Mouse (Mus musculus): ENCODE measurements at regions not wholly inside any gene's neighbourhood (a gene's known extent, or its start where the extent isn't known, plus 50 kb on each side); places are given as distances from the start of the nearest gene placed in this dataset.

DNA sequence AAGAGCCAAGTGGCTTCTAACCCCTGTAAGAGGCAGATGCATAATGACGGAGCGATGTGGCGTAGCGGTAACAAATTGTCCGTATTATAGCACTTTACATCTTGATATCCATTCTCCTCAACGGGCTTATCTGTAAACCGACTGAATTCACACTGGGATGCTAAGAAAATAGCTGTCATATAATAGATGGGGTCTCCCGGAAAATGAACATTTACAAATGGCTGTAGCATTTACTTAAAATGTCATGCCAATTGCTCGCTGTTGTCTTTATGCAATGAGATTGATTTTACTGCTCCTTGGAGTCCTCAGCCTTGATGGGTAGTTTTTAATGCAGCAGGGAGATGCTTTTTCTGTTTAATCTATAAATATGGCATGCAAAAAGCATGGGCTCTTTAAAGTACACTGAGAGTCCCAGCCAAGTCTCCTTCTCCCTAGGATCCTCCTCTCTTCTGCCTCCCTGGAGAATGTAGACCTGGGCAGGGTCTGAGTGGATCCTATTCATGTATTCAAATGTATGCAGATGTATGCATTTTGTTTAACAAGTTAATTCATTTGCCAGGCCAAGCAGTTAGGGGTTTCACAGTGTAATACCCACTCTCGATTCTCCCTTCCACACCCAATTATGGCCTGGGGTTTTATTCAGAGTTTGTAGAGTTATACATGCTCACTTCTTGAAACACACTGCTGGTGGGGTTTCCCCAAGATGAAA is 233.9 kb upstream of the Sdk2 start:
- Histone ChIP-seq H3K9ac (ENCODE audit: low read depth, low read length) (no peak overlapping the region), H3K27ac (ENCODE audit: low read depth, low read length) (no peak overlapping the region), H3K36me3 (ENCODE audit: control insufficient read depth, insufficient read depth) (no peaks in the 10 kb centered on the region), H3K27me3 (replicated peaks; ENCODE audit: control insufficient read depth, insufficient read depth, low read length) (no peaks in the 10 kb centered on the region), H3K4me1 (replicated peaks; ENCODE audit: control insufficient read depth, insufficient read depth, low read length) (no peaks in the 10 kb centered on the region), H3K4me2 (replicated peaks; ENCODE audit: low read depth) (no peak overlapping the region), H3K4me3 (ENCODE audit: low read depth, low read length) (no peak overlapping the region), H3K9me3 (ENCODE audit: control insufficient read depth) (no peaks in the 10 kb centered on the region)
- TF ChIP-seq CTCF (IDR thresholded peaks at IDR 0.05; ENCODE audit: low read depth): no peak
- ATAC-seq: no peak
- 85% methylated on average over 10 of the region's 10 CpGs for WGBS

- Histone ChIP-seq H3K4me1 (replicated peaks; ENCODE audit: control insufficient read depth, insufficient read depth, low read length) (no peaks in the 10 kb centered on the region), H3K4me3 (ENCODE audit: low read depth, low read length) (no peak overlapping the region), H3K27ac (ENCODE audit: low read depth, low read length) (no peak overlapping the region), H3K4me2 (replicated peaks; ENCODE audit: low read depth) (no peak overlapping the region), H3K9me3 (ENCODE audit: control insufficient read depth) (no peaks in the 10 kb centered on the region), H3K9ac (ENCODE audit: low read depth, low read length) (no peak overlapping the region), H3K36me3 (ENCODE audit: control insufficient read depth, insufficient read depth) (no peaks in the 10 kb centered on the region), H3K27me3 (replicated peaks; ENCODE audit: control insufficient read depth, insufficient read depth, low read length) (no peaks in the 10 kb centered on the region)
- WGBS: 70% methylated on average over 10 of the region's 10 CpGs
- no peak for ATAC-seq
- TF ChIP-seq CTCF (IDR thresholded peaks at IDR 0.05; ENCODE audit: low read depth): no peak
Observed at GRCm38 (mm10) chr11:114296816-114297334, 230.0 kb upstream of the Sdk2 start.

- H3K9ac ChIP-seq (ENCODE audit: low read depth, low read length): no peak overlapping the region
- H3K4me1 ChIP-seq (replicated peaks; ENCODE audit: control insufficient read depth, insufficient read depth, low read length): no peaks in the 10 kb centered on the region
- no peaks in the 10 kb centered on the region for H3K27me3 ChIP-seq (replicated peaks; ENCODE audit: control insufficient read depth, insufficient read depth, low read length)
- no peaks in the 10 kb centered on the region for H3K9me3 ChIP-seq (ENCODE audit: control insufficient read depth)
- no peak overlapping the region for H3K4me3 ChIP-seq (ENCODE audit: low read depth, low read length)
- 53% methylated on average over 5 of the region's 5 CpGs for WGBS
- 0 out of 2 replicates have a peak overlapping the region, but pooled peaks have one; percentile 21 for H3K4me2 ChIP-seq (replicated peaks; ENCODE audit: low read depth)
- H3K36me3 ChIP-seq (ENCODE audit: control insufficient read depth, insufficient read depth): no peaks in the 10 kb centered on the region
- no peak for ATAC-seq
- H3K27ac ChIP-seq (ENCODE audit: low read depth, low read length): no peak overlapping the region
- no peak for TF ChIP-seq CTCF (IDR thresholded peaks at IDR 0.05; ENCODE audit: low read depth)
Observed at GRCm38 (mm10) chr11:114294511-114295250, 227.8 kb upstream of the Sdk2 start.

GRCm38 (mm10) chr11:114291258-114291657 is 224.4 kb upstream of the Sdk2 start:
- H3K4me1 ChIP-seq (replicated peaks; ENCODE audit: control insufficient read depth, insufficient read depth, low read length): no peaks in the 10 kb centered on the region
- no peak for TF ChIP-seq CTCF (IDR thresholded peaks at IDR 0.05; ENCODE audit: low read depth)
- H3K36me3 ChIP-seq (ENCODE audit: control insufficient read depth, insufficient read depth): no peaks in the 10 kb centered on the region
- no peak overlapping the region for H3K4me2 ChIP-seq (replicated peaks; ENCODE audit: low read depth)
- no peak overlapping the region for H3K9ac ChIP-seq (ENCODE audit: low read depth, low read length)
- no peaks in the 10 kb centered on the region for H3K27me3 ChIP-seq (replicated peaks; ENCODE audit: control insufficient read depth, insufficient read depth, low read length)
- WGBS: 83% methylated on average over 5 of the region's 5 CpGs
- ATAC-seq: no peak
- H3K27ac ChIP-seq (ENCODE audit: low read depth, low read length): no peak overlapping the region
- H3K9me3 ChIP-seq (ENCODE audit: control insufficient read depth): no peaks in the 10 kb centered on the region
- no peak overlapping the region for H3K4me3 ChIP-seq (ENCODE audit: low read depth, low read length)

DNA sequence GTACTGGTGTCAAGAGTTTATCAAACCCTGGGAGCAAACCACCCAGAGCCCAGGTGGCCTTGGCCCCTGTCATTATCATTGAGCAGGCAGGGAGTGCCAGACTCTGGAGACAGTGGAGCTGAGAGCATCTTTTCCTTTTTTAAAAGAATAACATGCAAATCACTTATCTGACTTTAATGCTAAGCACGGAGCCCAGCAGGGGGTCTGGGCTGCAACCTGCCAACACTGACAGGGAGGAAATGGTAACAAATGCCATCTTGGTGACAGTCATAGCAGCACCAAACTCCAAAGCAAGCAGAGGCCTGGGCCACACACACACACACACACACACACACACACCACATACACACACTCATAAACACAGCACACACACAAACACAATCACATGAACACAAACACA is 223.1 kb upstream of the Sdk2 start:
- H3K4me2 ChIP-seq (replicated peaks; ENCODE audit: low read depth): no peak overlapping the region
- H3K27ac ChIP-seq (ENCODE audit: low read depth, low read length): no peak overlapping the region
- no peak for ATAC-seq
- H3K9ac ChIP-seq (ENCODE audit: low read depth, low read length): no peak overlapping the region
- H3K4me1 ChIP-seq (replicated peaks; ENCODE audit: control insufficient read depth, insufficient read depth, low read length): no peaks in the 10 kb centered on the region
- no peak overlapping the region for H3K4me3 ChIP-seq (ENCODE audit: low read depth, low read length)
- TF ChIP-seq CTCF (IDR thresholded peaks at IDR 0.05; ENCODE audit: low read depth): no peak
- no peaks in the 10 kb centered on the region for H3K9me3 ChIP-seq (ENCODE audit: control insufficient read depth)
- no peaks in the 10 kb centered on the region for H3K36me3 ChIP-seq (ENCODE audit: control insufficient read depth, insufficient read depth)
- no peaks in the 10 kb centered on the region for H3K27me3 ChIP-seq (replicated peaks; ENCODE audit: control insufficient read depth, insufficient read depth, low read length)
- 83% methylated on average over 1 of the region's 1 CpGs for WGBS

- ATAC-seq: no peak
Observed at GRCm38 (mm10) chr11:114284820-114285666, 218.2 kb upstream of the Sdk2 start.

More at GRCm38 (mm10) chr11:114284820-114285666, 218.2 kb upstream of the Sdk2 start:
- Histone ChIP-seq H3K9ac (ENCODE audit: low read depth, low read length) (no peak overlapping the region), H3K27me3 (replicated peaks; ENCODE audit: control insufficient read depth, insufficient read depth, low read length) (no peaks in the 10 kb centered on the region), H3K4me2 (replicated peaks; ENCODE audit: low read depth) (no peak overlapping the region), H3K9me3 (ENCODE audit: control insufficient read depth) (no peaks in the 10 kb centered on the region), H3K36me3 (ENCODE audit: control insufficient read depth, insufficient read depth) (no peaks in the 10 kb centered on the region), H3K4me1 (replicated peaks; ENCODE audit: control insufficient read depth, insufficient read depth, low read length) (no peaks in the 10 kb centered on the region), H3K4me3 (ENCODE audit: low read depth, low read length) (no peak overlapping the region), H3K27ac (ENCODE audit: low read depth, low read length) (no peak overlapping the region)
- WGBS: 80% methylated on average over 20 of the region's 20 CpGs
- no peak for TF ChIP-seq CTCF (IDR thresholded peaks at IDR 0.05; ENCODE audit: low read depth)
